Mouse (Mus musculus) CH12.LX (cell line): ENCODE measurements around the gene Hps6. TPM values are rescaled to one million over a fixed set of nuclear protein-coding genes. Genes with fewer than 3 reads are reported as not detected.

Experiments
- DNase-seq: peaks from one replicate; pipeline ENCODE4 v3.0.0-alpha.2; 2013; ENCODE audit errors: extremely low read depth
- H3K27ac ChIP-seq: 2 replicates; pipeline ENCODE4 v1.5.1; 2012; ENCODE audit warnings: low read depth, mild to moderate bottlenecking, control low read depth, moderate library complexity; ENCODE audit not compliant: insufficient read depth
- H3K27me3 ChIP-seq: replicated peaks from 2 replicates; pipeline ENCODE3; 2012; ENCODE audit warnings: inconsistent platforms
- H3K36me3 ChIP-seq, 2 experiments: replicated peaks in 1 of 2; 2 replicates each; pipeline versions ENCODE3 to v1.6.1; 2012; ENCODE audit warnings: inconsistent platforms in 1 of 2, low read length in 1 of 2, mild to moderate bottlenecking in 1 of 2, mixed read lengths in 1 of 2, moderate library complexity in 1 of 2; ENCODE audit not compliant: control insufficient read depth in 1 of 2, insufficient read depth in 1 of 2
- H3K4me1 ChIP-seq, 2 experiments: 2 replicates each; pipeline ENCODE4 v1.6.1; 2012; ENCODE audit warnings: inconsistent platforms in 1 of 2, moderate library complexity in 1 of 2; ENCODE audit not compliant: insufficient read depth in 2 of 2, control insufficient read depth in 1 of 2
- H3K4me2 ChIP-seq: 2 replicates; pipeline ENCODE4 v1.6.1; 2012; ENCODE audit warnings: low read depth, mild to moderate bottlenecking, control low read depth; ENCODE audit not compliant: poor library complexity, insufficient read depth, severe bottlenecking
- H3K4me3 ChIP-seq, 3 experiments: fragments of 150-350 bp in 1 of 3; sonication (generic) in 1 of 3; replicated peaks in 1 of 3; 2 replicates each; pipeline versions ENCODE3 to v1.5.1; 2011 to 2012; ENCODE audit warnings: low read depth in 2 of 3, low read length in 2 of 3, mild to moderate bottlenecking in 2 of 3, moderate library complexity in 2 of 3, control low read depth in 1 of 3, improper control_type of control experiment in 1 of 3, inconsistent platforms in 1 of 3, mixed read lengths in 1 of 3; ENCODE audit not compliant: poor library complexity in 1 of 3
- H3K79me2 ChIP-seq: replicated peaks from 2 replicates; pipeline ENCODE4 v1.6.1; 2012; ENCODE audit warnings: mild to moderate bottlenecking, moderate library complexity; ENCODE audit not compliant: control insufficient read depth, poor library complexity, insufficient read depth, severe bottlenecking; ENCODE audit errors: extremely low read depth
- H3K9ac ChIP-seq: 2 replicates; pipeline ENCODE4 v1.6.1; 2012; ENCODE audit warnings: low read depth, mild to moderate bottlenecking, control low read depth, moderate library complexity; ENCODE audit not compliant: insufficient read depth
- H3K9me3 ChIP-seq: replicated peaks from 2 replicates; pipeline ENCODE3; 2012; ENCODE audit warnings: low read length, inconsistent platforms, mixed read lengths
- CHD1 ChIP-seq: IDR thresholded peaks from 2 replicates; pipeline ENCODE4 v1.6.1; 2012; ENCODE audit warnings: low read depth, low read length, improper control_type of control experiment, inconsistent platforms
- CHD2 ChIP-seq: IDR thresholded peaks from 2 replicates; pipeline ENCODE4 v1.6.1; 2011; ENCODE audit warnings: low read length, improper control_type of control experiment
- CTCF ChIP-seq, 2 experiments: IDR thresholded peaks in 1 of 2; conservative IDR thresholded peaks in 1 of 2; 2 replicates each; pipeline ENCODE4 v1.5.1; 2011 to 2012; ENCODE audit warnings: low read depth in 2 of 2, low read length in 2 of 2, improper control_type of control experiment in 1 of 2, inconsistent platforms in 1 of 2, mild to moderate bottlenecking in 1 of 2, moderate library complexity in 1 of 2
- HCFC1 ChIP-seq: IDR thresholded peaks from 2 replicates; pipeline ENCODE4 v1.6.1; 2012; ENCODE audit warnings: low read depth, mild to moderate bottlenecking, inconsistent platforms, low read length, improper control_type of control experiment
- IRF4 ChIP-seq: IDR thresholded peaks from 2 replicates; pipeline ENCODE4 v1.6.1; 2014; ENCODE audit warnings: low read depth, mild to moderate bottlenecking, inconsistent platforms, low read length, improper control_type of control experiment
- JUN ChIP-seq: IDR thresholded peaks from 2 replicates; pipeline ENCODE4 v1.6.1; 2011; ENCODE audit warnings: low read depth, mild to moderate bottlenecking, low read length, improper control_type of control experiment, moderate library complexity; ENCODE audit not compliant: insufficient read depth
- JUND ChIP-seq: conservative IDR thresholded peaks from 2 replicates; pipeline ENCODE4 v1.6.1; 2011; ENCODE audit warnings: low read depth, low read length, improper control_type of control experiment
- MAX ChIP-seq: IDR thresholded peaks from 2 replicates; pipeline ENCODE4 v1.6.1; 2011; ENCODE audit warnings: low read length, improper control_type of control experiment
- MAZ ChIP-seq: IDR thresholded peaks from 2 replicates; pipeline ENCODE4 v1.6.1; 2012; ENCODE audit warnings: low read depth, mild to moderate bottlenecking, inconsistent platforms, low read length, improper control_type of control experiment, moderate library complexity
- MXI1 ChIP-seq: IDR thresholded peaks from 2 replicates; pipeline ENCODE4 v1.6.1; 2011; ENCODE audit warnings: mild to moderate bottlenecking, low read depth, low read length, improper control_type of control experiment
- PAX5 ChIP-seq: IDR thresholded peaks from 2 replicates; pipeline ENCODE4 v1.6.1; 2012; ENCODE audit warnings: low read length, inconsistent platforms, mixed read lengths
- POLR2A ChIP-seq: IDR thresholded peaks from 2 replicates; pipeline ENCODE4 v1.6.1; 2011; ENCODE audit warnings: low read depth, mild to moderate bottlenecking, improper control_type of control experiment, low read length
- RCOR1 ChIP-seq: conservative IDR thresholded peaks from 2 replicates; pipeline ENCODE4 v1.6.1; 2012; ENCODE audit warnings: low read depth, mild to moderate bottlenecking, inconsistent platforms, low read length, improper control_type of control experiment
- SIN3A ChIP-seq: IDR thresholded peaks from 2 replicates; pipeline ENCODE4 v1.6.1; 2012; ENCODE audit warnings: low read length, improper control_type of control experiment, inconsistent platforms
- TBP ChIP-seq: conservative IDR thresholded peaks from 2 replicates; pipeline ENCODE4 v1.6.1; 2011; ENCODE audit warnings: low read depth, low read length, improper control_type of control experiment
- TCF12 ChIP-seq: IDR thresholded peaks from 2 replicates; pipeline ENCODE4 v1.6.1; 2014; ENCODE audit warnings: low read depth, mild to moderate bottlenecking, inconsistent platforms, low read length, improper control_type of control experiment
- UBTF ChIP-seq: IDR thresholded peaks from 2 replicates; pipeline ENCODE4 v1.6.1; 2012; ENCODE audit warnings: low read depth, mild to moderate bottlenecking, inconsistent platforms, low read length, improper control_type of control experiment, moderate library complexity
- USF1 ChIP-seq: IDR thresholded peaks from 2 replicates; pipeline ENCODE4 v1.6.1; 2014; ENCODE audit warnings: low read depth, mild to moderate bottlenecking, inconsistent platforms, low read length, improper control_type of control experiment
- USF2 ChIP-seq: conservative IDR thresholded peaks from 2 replicates; pipeline ENCODE4 v1.6.1; 2011; ENCODE audit warnings: low read depth, low read length, improper control_type of control experiment
- ZC3H11A ChIP-seq: IDR thresholded peaks from 2 replicates; pipeline ENCODE4 v1.6.1; 2012; ENCODE audit warnings: low read depth, mild to moderate bottlenecking, inconsistent platforms, low read length, improper control_type of control experiment
- ZKSCAN1 ChIP-seq: IDR thresholded peaks from 2 replicates; pipeline ENCODE4 v1.6.1; 2012; ENCODE audit warnings: low read depth, inconsistent platforms, low read length, improper control_type of control experiment, borderline replicate concordance
- ZMIZ1 ChIP-seq: IDR thresholded peaks from 2 replicates; pipeline ENCODE4 v1.6.1; 2012; ENCODE audit warnings: low read depth, mild to moderate bottlenecking, inconsistent platforms, low read length, improper control_type of control experiment
- ZNF384 ChIP-seq: IDR thresholded peaks from 2 replicates; pipeline ENCODE4 v1.6.1; 2012; ENCODE audit warnings: low read depth, low read length, improper control_type of control experiment, inconsistent platforms
- dilution Hi-C: fragments of 300-500 bp; cut with MboI; formaldehyde crosslinking; loops from 2 replicates; pipeline ENCODE4 v1.14.3; 2020; ENCODE audit warnings: low sequenced_read_pairs; ENCODE audit not compliant: extremely low pct_unique_long_range_greater_than_20kb, extremely low pct_ligation_motif_present
- in situ Hi-C: fragments of 300-500 bp; cut with MboI; formaldehyde crosslinking; loops from 3 replicates; pipeline ENCODE4 v1.14.3; 2019; ENCODE audit warnings: low sequenced_read_pairs, low pct_ligation_motif_present, low pct_unique_long_range_greater_than_20kb, mixed read lengths
- polyA plus RNA-seq: library from polyadenylated mRNA; unstranded; fragments of >175 nt; gene quantifications from 2 replicates; pipeline ENCODE4 v1.2.1, GENCODE M21; 2012; ENCODE audit warnings: low read depth; ENCODE audit not compliant: insufficient read length
- total RNA-seq, 2 experiments: library from RNA; depleted of rRNA; stranded (reverse); fragments of 300-350 nt in 1 of 2; fragments of >200 nt in 1 of 2; gene quantifications; 2 replicates each; pipeline ENCODE4 v1.2.3; 2012 to 2014

Gene Hps6
- total and polyA plus RNA-seq, 3 experiments = 5.8 to 10.6 (median 6.7) TPM

- Histone ChIP-seq H3K4me2 (no peak overlapping the region), H3K27ac (no peak overlapping the region), H3K4me3 (no peak overlapping the region), H3K9ac (no peak overlapping the region), H3K36me3 (peaks cover 0 to 3% of the 10 kb centered on the region in 2 experiments), H3K9me3 (peaks cover 6% of the 10 kb centered on the region)
- TF ChIP-seq RCOR1 (no peak), CHD1 (no peak), CTCF (conservative IDR thresholded peaks at IDR 0.05 in 1 of 2, IDR thresholded peaks at IDR 0.05 in 1 of 2; ENCODE audit: low read depth in 2 of 2, low read length in 2 of 2) (no peak), MAZ (no peak), USF1 (no peak), PAX5 (no peak), ZNF384 (no peak), HCFC1 (no peak)
- TF ChIP-seq, all 38 proteins: peak for 0
- DNase-seq = no peak
- dilution Hi-C loops (no loop called here), in situ Hi-C loops (loop anchor here (25.0 kb wide), 1 partner anchor 463 kb away; the partner anchor contains the start of genes Gm17018 and Poll)
- no peaks in the 10 kb centered on the region for H3K4me1 ChIP-seq
- no peaks in the 10 kb centered on the region for H3K27me3 ChIP-seq
- no peaks in the 10 kb centered on the region for H3K79me2 ChIP-seq
These were observed 21.7 kb downstream of the Hps6 start for GRCm38 (mm10) chr19:46024959-46025358.

- Histone ChIP-seq H3K36me3 (peaks cover 3 to 16% of the 10 kb centered on the region in 2 experiments), H3K27me3 (no peaks in the 10 kb centered on the region), H3K27ac (no peak overlapping the region), H3K9ac (no peak overlapping the region), H3K4me3 (no peak overlapping the region), H3K9me3 (peaks cover 9% of the 10 kb centered on the region), H3K4me2 (no peak overlapping the region), H3K4me1 (no peaks in the 10 kb centered on the region), H3K79me2 (no peaks in the 10 kb centered on the region)
- no peak for DNase-seq
- in situ Hi-C loops = no loop called here
- dilution Hi-C loops = no loop called here
- no peak for TF ChIP-seq SIN3A
- TF ChIP-seq POLR2A = no peak
- TF ChIP-seq UBTF = no peak
- TF ChIP-seq PAX5 = no peak
- no peak for TF ChIP-seq ZMIZ1
- no peak for TF ChIP-seq IRF4
- no peak for TF ChIP-seq USF2
- no peak for TF ChIP-seq CHD2
- no peak for TF ChIP-seq TBP
- TF ChIP-seq ZNF384 = no peak
- no peak for TF ChIP-seq ZC3H11A
- TF ChIP-seq JUND = no peak
- no peak for TF ChIP-seq ZKSCAN1
- no peak for TF ChIP-seq MAX
- no peak for TF ChIP-seq TCF12
- no peak for TF ChIP-seq JUN
- TF ChIP-seq MXI1 = no peak
These were observed 23.3 kb downstream of the Hps6 start for GRCm38 (mm10) chr19:46026567-46026966.
